Mouse (Mus musculus) R1 (cell line): ENCODE measurements around the gene Tep1.
"Not testable (repeated sequence)": the region's sequence is repeated elsewhere in the genome, so short reads cannot be mapped to it uniquely, and the experiment has no call there.

Experiments
- DNase-seq: peaks from one replicate; pipeline ENCODE4 v3.0.0-alpha.2; 2018; ENCODE audit warnings: low read depth, low spot score

Tep1 gene

DNA sequence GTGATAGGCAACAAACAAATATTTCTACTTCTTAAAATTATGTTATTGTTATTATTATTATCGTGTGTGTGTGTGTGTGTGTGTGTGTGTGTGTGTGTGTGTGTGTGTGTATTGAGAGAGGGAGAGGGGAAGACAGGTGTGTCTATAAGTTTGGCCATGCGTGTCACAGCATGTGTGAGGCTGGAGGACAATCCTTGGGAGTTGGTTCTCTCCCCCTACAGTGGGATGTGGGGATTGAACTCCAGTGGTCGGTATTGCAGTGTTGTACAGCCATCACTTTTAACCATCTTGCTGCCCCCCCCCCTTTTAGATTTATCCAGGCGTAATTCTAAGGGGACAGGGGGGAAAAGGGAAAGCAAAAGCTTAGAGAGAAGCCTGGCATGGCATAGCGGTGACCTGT lies 1.7 kb downstream of the Tep1 start:
- no peak for DNase-seq

- DNase-seq = no peak
These were observed 2.1 kb downstream of the Tep1 start for GRCm38 (mm10) chr14:50868211-50868610.

GRCm38 (mm10) chr14:50866966-50867365 lies 3.4 kb downstream of the Tep1 start:
- no peak for DNase-seq

GRCm38 (mm10) chr14:50865005-50865404 lies 5.4 kb downstream of the Tep1 start:
- not testable (repeated sequence) for DNase-seq

- peak; percentile 26 for DNase-seq
These were observed 7.7 kb downstream of the Tep1 start for GRCm38 (mm10) chr14:50862641-50863040.

- no peak for DNase-seq
These were observed 14.6 kb downstream of the Tep1 start for GRCm38 (mm10) chr14:50855788-50856187.

DNA sequence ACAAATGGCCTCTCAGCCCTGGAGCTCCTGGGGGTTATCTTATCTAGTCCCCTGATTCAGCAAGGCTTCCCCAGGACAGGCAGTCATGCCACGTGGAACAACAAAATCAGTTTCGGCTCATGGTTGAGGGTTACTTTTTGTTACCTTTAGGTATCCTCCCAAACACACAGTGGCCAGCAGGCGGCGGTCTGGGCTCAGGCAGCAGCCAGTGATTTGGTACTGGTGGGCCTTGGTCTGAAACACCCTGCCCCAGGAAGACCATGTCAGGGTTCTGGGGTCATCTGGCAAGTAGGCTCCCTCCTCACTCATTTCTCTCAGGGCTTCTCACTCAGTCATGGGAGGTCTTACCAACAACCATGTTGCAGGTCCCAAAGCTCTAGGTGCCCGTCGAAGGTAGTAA lies 33.1 kb downstream of the Tep1 start:
- peak; percentile 67 for DNase-seq

- DNase-seq = peak; percentile 33
These were observed 35.9 kb downstream of the Tep1 start for GRCm38 (mm10) chr14:50834435-50834834.

DNA sequence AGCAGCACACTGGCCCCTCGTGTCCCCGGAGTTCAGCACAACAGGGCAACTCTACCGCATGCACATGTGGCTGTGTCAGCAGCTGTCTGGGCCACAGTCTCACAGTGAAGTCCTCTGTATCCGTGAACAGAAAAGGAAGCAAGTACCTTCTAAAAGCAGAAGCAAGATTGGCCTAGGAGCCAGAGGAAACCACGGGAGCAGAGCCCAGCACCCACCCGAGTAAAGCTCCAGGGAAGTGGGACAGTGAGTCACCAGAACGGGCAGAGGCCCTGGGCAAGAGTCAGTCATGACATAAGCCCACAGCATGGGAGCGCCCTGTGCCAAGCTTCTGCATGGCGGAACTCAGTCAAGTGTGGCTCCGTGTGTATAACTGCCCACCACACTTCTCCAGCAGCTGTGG lies 36.4 kb downstream of the Tep1 start:
- DNase-seq = no peak

DNA sequence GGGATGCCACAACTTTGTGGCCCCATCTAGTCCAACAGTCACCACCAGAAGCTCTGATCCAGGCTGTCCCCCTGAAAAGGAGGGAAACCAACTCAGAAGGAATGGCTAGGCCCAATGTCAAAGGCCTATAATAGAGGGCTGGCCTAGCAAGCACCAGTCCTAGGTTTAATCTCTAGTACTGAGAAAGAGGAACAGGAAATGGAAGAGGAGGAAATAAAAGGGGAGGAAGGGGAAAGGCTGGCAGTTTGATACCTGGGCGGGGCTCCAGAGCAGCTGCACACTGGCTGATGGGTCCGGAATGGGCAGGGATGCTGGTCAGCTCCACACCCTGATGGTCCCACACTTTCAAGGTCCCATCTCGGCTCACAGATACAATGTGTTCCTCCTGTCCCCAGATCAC lies 40.5 kb downstream of the Tep1 start:
- DNase-seq = no peak

DNA sequence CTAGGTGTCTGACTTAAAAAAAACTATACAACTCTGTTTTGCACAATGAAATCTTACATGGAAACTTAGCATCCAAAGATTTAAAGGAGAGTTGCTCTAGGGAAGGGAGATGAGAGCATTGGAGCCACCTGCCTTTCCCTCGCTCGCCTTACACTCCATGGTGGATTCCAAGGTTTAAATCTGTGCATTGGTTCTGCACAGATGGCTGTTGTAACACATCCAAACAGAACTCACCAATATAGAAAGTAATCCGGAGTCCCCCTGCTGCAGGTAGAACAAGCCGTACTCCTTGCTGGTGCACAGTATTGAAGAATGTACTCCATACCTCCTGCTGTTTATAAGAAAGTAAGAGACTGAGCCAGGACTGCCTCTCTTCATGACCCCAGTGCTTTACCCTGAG lies 43.8 kb downstream of the Tep1 start:
- DNase-seq = no peak

DNA sequence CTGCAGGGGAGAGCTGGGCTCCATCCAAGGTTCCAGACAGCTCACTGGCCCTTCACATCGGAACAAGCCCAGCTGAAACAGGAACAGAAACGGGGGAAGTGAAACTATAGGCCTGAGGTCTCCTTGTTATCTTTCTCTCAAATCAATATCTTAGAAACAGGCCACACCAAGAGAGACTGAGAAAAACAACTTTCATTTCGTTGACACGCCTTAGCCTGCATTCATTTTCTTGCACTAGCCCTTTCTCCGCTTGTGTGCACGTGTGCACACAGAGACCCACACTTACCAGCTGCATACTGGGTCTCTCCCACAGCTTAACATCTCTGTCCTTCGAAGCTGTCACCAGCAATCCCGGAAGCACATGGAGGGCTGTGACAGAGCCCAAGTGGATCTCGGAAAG lies 46.1 kb downstream of the Tep1 start:
- DNase-seq = no peak

DNA sequence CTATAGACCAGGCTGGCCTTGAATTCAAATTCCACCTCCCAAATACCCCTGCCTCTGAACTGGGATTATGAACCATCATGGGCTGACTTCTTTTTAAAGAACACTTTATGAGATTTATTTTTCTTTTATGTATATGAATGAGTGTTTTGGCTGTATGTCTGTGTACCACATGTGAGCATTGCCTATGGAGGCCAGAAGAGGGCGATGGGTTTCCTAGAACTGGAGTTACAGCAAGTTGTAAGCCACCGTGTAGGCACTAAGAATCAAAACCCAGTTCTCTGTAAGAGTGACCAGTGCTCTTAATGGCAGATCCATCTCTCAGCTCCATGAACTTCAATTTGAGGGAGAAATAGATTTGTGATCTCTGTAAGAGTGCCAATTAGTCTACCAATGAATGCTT lies 47.1 kb downstream of the Tep1 start:
- DNase-seq = no peak

DNA sequence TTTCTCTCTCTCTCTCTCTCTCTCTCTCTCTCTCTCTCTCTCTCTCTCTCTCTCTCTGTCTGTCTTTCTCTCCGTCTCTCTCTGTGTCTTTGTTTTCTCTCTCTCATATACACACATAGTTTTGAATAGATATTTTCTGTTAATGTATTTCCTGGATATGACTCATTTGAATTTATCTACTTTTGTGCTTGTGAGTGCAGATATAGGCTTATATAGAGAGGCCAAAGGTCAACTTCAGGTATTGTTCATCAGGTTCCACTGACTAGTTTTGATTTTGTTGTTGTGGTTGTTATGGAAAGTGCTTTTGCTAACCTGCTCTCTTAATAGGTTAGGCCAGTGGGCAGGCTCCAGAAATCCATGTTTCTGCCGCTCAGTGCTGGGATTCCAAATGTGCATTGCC lies 57.3 kb downstream of the Tep1 start:
- no peak for DNase-seq

- DNase-seq = peak; percentile 97
These were observed 62.8 kb downstream of the Tep1 start, which contains the start of the genes Ccnb1ip1 and Parp2 for GRCm38 (mm10) chr14:50807487-50808072. Gene Ccnb1ip1 (minus strand): TSS chr14:50807732. Gene Parp2 (plus strand): TSS chr14:50807841.

DNA sequence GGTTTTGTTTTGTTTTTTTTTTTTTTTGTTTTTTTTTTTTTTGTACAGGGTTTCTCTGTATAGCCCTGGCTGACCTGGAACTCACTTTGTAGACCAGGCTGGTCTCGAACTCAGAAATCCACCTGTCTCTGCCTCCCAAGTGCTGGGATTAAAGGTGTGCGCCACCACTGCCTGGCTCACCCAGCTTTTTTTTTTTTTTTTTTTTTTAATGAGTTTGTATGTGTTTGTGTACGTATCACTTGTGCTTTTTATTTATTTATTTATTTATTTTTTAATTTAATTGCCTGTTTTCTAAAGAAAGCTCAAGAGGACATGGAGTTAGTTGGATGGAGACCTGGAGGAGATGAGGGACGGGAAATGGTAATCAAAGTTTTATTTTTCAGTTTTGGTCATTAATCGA lies 63.9 kb downstream of the Tep1 start:
- not testable (repeated sequence) for DNase-seq

- DNase-seq = no peak
These were observed 65.7 kb downstream of the Tep1 start for GRCm38 (mm10) chr14:50804683-50805082.

- DNase-seq = peak; percentile 78
These were observed 67.4 kb downstream of the Tep1 start for GRCm38 (mm10) chr14:50802843-50803562.

- DNase-seq = peak; percentile 68
These were observed 67.9 kb downstream of the Tep1 start for GRCm38 (mm10) chr14:50802441-50802840.

DNA sequence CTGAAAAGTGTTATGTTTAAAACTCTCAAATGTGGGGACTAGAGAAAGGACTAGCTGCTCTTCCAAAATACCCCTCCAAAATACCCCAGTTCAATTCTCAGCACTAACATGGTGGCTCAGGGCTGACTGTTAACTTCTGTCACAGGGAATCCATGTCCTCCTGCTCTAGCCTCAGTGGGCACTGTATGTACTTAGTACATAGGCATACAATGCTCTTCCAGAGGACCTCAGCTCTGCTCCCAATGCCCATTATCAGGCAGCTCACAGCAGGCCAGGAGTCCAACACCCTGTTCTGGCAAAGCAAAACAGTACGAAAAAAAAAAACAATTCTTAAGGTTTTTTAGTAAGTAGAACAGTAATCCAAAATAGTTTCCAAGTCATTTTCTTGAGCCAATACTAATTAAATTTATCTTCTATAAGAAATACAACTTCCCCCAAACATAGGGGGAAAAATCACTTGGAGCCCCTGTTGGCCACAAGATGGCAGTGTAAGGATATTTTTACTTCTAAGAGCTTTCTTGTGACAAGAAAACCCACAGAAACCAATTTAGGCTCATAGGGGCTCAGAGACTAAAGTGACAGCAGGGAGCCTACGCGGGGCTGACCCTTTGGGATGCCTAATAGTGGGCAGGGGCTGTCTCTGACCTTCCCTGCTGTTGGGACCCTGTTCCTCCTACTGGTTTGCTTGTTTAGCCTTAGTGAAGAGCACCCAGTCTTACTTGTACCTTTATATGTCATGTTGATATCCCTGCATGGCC lies 70.7 kb downstream of the Tep1 start:
- DNase-seq = peak; percentile 75

DNA sequence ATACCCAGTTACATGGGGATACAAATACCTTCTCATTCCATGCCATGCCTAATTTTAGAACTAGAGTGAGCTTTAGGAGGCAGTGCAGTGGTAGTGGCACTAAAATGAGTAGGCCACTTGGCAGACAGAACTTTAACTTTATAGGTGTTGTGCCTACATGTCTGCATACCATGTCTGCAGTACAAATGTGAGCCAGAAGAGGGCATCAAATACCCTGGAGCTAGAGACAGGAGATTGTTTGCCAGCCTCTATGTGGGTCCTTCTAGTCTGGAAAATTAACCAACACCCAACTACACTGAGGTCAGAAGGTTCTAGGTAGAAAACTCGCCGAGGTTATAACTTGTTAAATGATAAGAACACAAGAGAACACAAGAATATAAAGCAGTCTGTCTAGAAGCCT lies 71.8 kb downstream of the Tep1 start:
- peak; percentile 71 for DNase-seq

- peak; percentile 56 for DNase-seq
These were observed 73.9 kb downstream of the Tep1 start for GRCm38 (mm10) chr14:50796464-50796863.

DNA sequence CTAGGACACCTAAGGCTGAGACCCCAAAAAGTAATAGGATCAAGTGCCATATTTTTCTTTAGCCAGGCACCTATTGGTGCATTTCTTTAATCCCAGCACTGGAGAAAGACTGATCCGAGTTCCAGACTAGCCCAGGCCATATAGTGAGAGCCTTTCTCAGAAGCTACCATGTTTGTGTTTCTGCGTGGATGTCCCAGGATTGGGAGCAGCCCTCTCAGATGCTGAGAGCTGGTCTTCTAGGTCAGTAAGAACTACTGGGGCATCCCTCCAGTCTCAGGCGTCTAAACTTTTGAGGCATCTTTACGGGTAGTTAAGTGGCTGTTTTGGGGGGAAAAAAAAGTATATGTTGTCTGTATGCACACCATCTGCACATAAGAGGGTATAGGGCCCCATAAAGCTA lies 74.4 kb downstream of the Tep1 start:
- DNase-seq = no peak
